15 mouse cellular contexts compared by ENCODE assay signal in genomic region chr11:102265816-102266215, GRCm38 (mm10). TPM values are rescaled to one million over a fixed set of nuclear protein-coding genes. Genes with fewer than 3 reads are reported as not detected.
DNase-seq lines count a peak whose midpoint lies in the region; ATAC-seq and TF ChIP-seq lines count a peak whose summit lies in the region.
"Had no signal": no experiment of that assay in that cellular context is flagged by ENCODE, and none has a peak within 500 bp of the region (broad histone marks: within the 10 kb centered on the region; RNA-seq: fewer than 3 reads in every experiment).

No protein-coding gene starts in this region.

- H3K4me2 ChIP-seq in kidney, embryonic 16.5 days (replicated peaks; ENCODE audit: low read depth, low read length): no peak overlapping the region
- H3K4me2 ChIP-seq: heart, embryonic 15.5 days; liver, embryonic 11.5 days; lung, embryonic 14.5 days had no signal

- no peak overlapping the region for H3K27ac ChIP-seq in kidney, embryonic 16.5 days (ENCODE audit: low read length)
- H3K27ac ChIP-seq in cerebellum, adult 2 months (ENCODE audit: insufficient read depth, low read length): no peak overlapping the region
- H3K27ac ChIP-seq in limb, embryonic 10.5 days: 0 out of 2 replicates have a peak overlapping the region, but pooled peaks have one; percentile 11
- H3K27ac ChIP-seq: embryonic facial prominence, embryonic 10.5 days; heart, embryonic 15.5 days; layer of hippocampus, adult 2 months had no signal

- no peaks in the 10 kb centered on the region for H3K4me1 ChIP-seq in kidney, embryonic 16.5 days (ENCODE audit: insufficient read depth, low read length)
- peaks cover 18% of the 10 kb centered on the region for H3K4me1 ChIP-seq in cerebellum, adult 2 months (ENCODE audit: control insufficient read depth, insufficient read depth, low read length)
- peaks cover 17% of the 10 kb centered on the region for H3K4me1 ChIP-seq in limb, embryonic 10.5 days

- ATAC-seq in kidney, embryonic 16.5 days (ENCODE audit: low FRiP score, low TSS enrichment): no peak
- ATAC-seq: activated CD4-positive, CD25-positive, alpha-beta regulatory T cell, adult 4 months had no signal

- WGBS in kidney, embryonic 16.5 days: 68% methylated on average over 14 of the region's 14 CpGs
- WGBS in cerebellum, adult 2 months: 18% methylated on average over 14 of the region's 14 CpGs
- WGBS in limb, embryonic 10.5 days: 65% methylated on average over 14 of the region's 14 CpGs

- no peaks in the 10 kb centered on the region; the same call in 1 of the 2 replicates for H3K36me3 ChIP-seq in kidney, embryonic 16.5 days (ENCODE audit: insufficient read depth, low read length)
- peaks cover 47% of the 10 kb centered on the region for H3K36me3 ChIP-seq in limb, embryonic 10.5 days

- H3K4me3 ChIP-seq in kidney, embryonic 16.5 days (ENCODE audit: low read length): no peak overlapping the region
- no peak overlapping the region for H3K4me3 ChIP-seq in cerebellum, adult 2 months (replicated peaks; ENCODE audit: insufficient read depth, low read depth, low read length)
- H3K4me3 ChIP-seq in limb, embryonic 10.5 days: no peak overlapping the region
- H3K4me3 ChIP-seq: embryonic facial prominence, embryonic 10.5 days; erythroblast, embryonic 14.5 days; heart, embryonic 15.5 days; layer of hippocampus, adult 2 months had no signal

- TF ChIP-seq POLR2A in cerebellum, adult 2 months (IDR thresholded peaks at IDR 0.05; ENCODE audit: borderline replicate concordance, insufficient read depth, low read length): no peak

- H3K27me3 ChIP-seq in kidney, embryonic 16.5 days (ENCODE audit: insufficient read depth, low read length): no peaks in the 10 kb centered on the region
- no peaks in the 10 kb centered on the region for H3K27me3 ChIP-seq in cerebellum, adult 2 months (ENCODE audit: control insufficient read depth, insufficient read depth, low read length)
- no peaks in the 10 kb centered on the region for H3K27me3 ChIP-seq in limb, embryonic 10.5 days (ENCODE audit: low read depth, poor library complexity, severe bottlenecking)
- H3K27me3 ChIP-seq: heart, embryonic 15.5 days had no signal

- DNase-seq in kidney, postnatal 10 days: no peak
- peak; percentile 53 for DNase-seq in ZHBTc4 (ENCODE audit: low read depth, low spot score)
- DNase-seq in cerebellum, adult 2 months: peak; percentile 45 to 65
- DNase-seq in limb, embryonic 10.5 days (ENCODE audit: low spot score): no peak
- DNase-seq in spleen, postnatal 4 days (ENCODE audit: low spot score in 2 of 2): no peak
- DNase-seq in spleen, adult 18-20 months: no peak
- DNase-seq: adrenal gland, postnatal 25 days; lung, embryonic 14.5 days had no signal

- 0 out of 2 replicates have a peak overlapping the region, but pooled peaks have one; percentile 11 for H3K9ac ChIP-seq in kidney, embryonic 16.5 days (replicated peaks; ENCODE audit: low read length)
- H3K9ac ChIP-seq: heart, embryonic 15.5 days; lung, embryonic 14.5 days had no signal

- no peaks in the 10 kb centered on the region for H3K9me3 ChIP-seq in kidney, embryonic 16.5 days (ENCODE audit: low read length)
- H3K9me3 ChIP-seq in limb, embryonic 10.5 days (replicated peaks): no peaks in the 10 kb centered on the region
- H3K9me3 ChIP-seq: embryonic facial prominence, embryonic 10.5 days; heart, embryonic 15.5 days had no signal

- no peak for TF ChIP-seq CTCF in cerebellum, adult 2 months (IDR thresholded peaks at IDR 0.05; ENCODE audit: borderline replicate concordance, insufficient read depth, low read depth, low read length)

RNA-seq across cellular contexts. Expression of gene Asb16, which starts 2.7 kb away (rescaled TPM):
- polyA plus RNA-seq in kidney, embryonic 16.5 days (2015; fragmentation: Nextera tagmentation; extraction: Ambion mirVana): not detected in 2 replicates
- polyA plus RNA-seq in cerebellum, adult 2 months (2012; rRNA removed): 3.1 and 4.0 TPM in 2 replicates
- polyA plus RNA-seq in limb, embryonic 10.5 days (2016; fragmentation: Nextera tagmentation; extraction: Ambion mirVana): 0.06 and 0.08 TPM in 2 replicates
- polyA plus RNA-seq: activated CD4-positive, CD25-positive, alpha-beta regulatory T cell, adult 4 months had no signal

RNA-seq across cellular contexts. Expression of gene BC030867, which starts 17.1 kb away (rescaled TPM):
- 21.2 and 24.6 TPM in 2 replicates for polyA plus RNA-seq in kidney, embryonic 16.5 days (2015; fragmentation: Nextera tagmentation; extraction: Ambion mirVana)
- polyA plus RNA-seq in cerebellum, adult 2 months (2012; rRNA removed): 1.3 and 2.2 TPM in 2 replicates
- polyA plus RNA-seq in limb, embryonic 10.5 days (2016; fragmentation: Nextera tagmentation; extraction: Ambion mirVana): 33.4 and 35.7 TPM in 2 replicates

RNA-seq across cellular contexts. Expression of gene Tmub2, which starts 18.9 kb away (rescaled TPM):
- 64.4 and 66.7 TPM in 2 replicates for polyA plus RNA-seq in kidney, embryonic 16.5 days (2015; fragmentation: Nextera tagmentation; extraction: Ambion mirVana)
- polyA plus RNA-seq in cerebellum, adult 2 months (2012; rRNA removed): 82.7 and 85.3 TPM in 2 replicates
- 37.3 and 44.0 TPM in 2 replicates for polyA plus RNA-seq in limb, embryonic 10.5 days (2016; fragmentation: Nextera tagmentation; extraction: Ambion mirVana)

RNA-seq across cellular contexts. Expression of gene Atxn7l3, which starts 30.6 kb away (rescaled TPM):
- 12.4 and 13.3 TPM in 2 replicates for polyA plus RNA-seq in kidney, embryonic 16.5 days (2015; fragmentation: Nextera tagmentation; extraction: Ambion mirVana)
- polyA plus RNA-seq in cerebellum, adult 2 months (2012; rRNA removed): 93.3 and 101 TPM in 2 replicates
- polyA plus RNA-seq in limb, embryonic 10.5 days (2016; fragmentation: Nextera tagmentation; extraction: Ambion mirVana): 16.6 and 20.1 TPM in 2 replicates

RNA-seq across cellular contexts. Expression of gene Hdac5, which starts 35.9 kb away (rescaled TPM):
- 51.5 and 59.8 TPM in 2 replicates for polyA plus RNA-seq in kidney, embryonic 16.5 days (2015; fragmentation: Nextera tagmentation; extraction: Ambion mirVana)
- polyA plus RNA-seq in cerebellum, adult 2 months (2012; rRNA removed): 188 and 194 TPM in 2 replicates
- polyA plus RNA-seq in limb, embryonic 10.5 days (2016; fragmentation: Nextera tagmentation; extraction: Ambion mirVana): 36.4 and 50.2 TPM in 2 replicates

Comparison
In these comparisons a context has a peak if more than half of its experiments do, and no peak if none do; other contexts are left out.
1. DNase-seq: peak in ZHBTc4 (single experiment) and cerebellum, adult 2 months (2 of 2); none in kidney, postnatal 10 days (single experiment), limb, embryonic 10.5 days (single experiment), spleen, postnatal 4 days (0 of 2) and spleen, adult 18-20 months (0 of 2).